Mouse (Mus musculus): ENCODE measurements around the gene Mlx.

DNA sequence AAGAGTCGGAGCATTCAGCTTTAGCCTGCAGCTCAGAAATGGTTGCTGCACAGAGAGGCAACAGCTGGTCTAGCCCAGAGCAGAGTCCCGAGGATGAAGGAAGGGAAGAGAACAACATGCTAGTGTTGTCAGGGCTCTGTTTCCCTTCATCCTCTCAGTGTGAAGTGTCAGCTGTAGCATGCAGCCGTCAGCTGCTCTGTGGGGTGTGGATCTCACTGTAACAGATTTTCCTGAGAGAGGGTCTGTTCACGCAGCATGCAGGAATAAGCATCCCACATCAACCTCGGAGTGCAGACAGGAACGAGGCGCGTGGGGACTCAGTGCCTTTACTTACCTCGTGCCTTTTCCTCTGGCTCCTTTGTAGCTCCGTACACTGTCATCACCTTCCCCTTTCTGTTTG is 49.3 kb upstream of the Mlx start:
- TF ChIP-seq POLR2A (IDR thresholded peaks at IDR 0.05; ENCODE audit: extremely low read depth, insufficient read depth, low read length), result no peak
- no peak for TF ChIP-seq CTCF (IDR thresholded peaks at IDR 0.05; ENCODE audit: extremely low read depth, insufficient read depth, low read length)

All from cortical plate, adult 2 months (tissue).